Mouse (Mus musculus): ENCODE results near the gene Serf2. TPM values are rescaled to one million over a fixed set of nuclear protein-coding genes. Genes with fewer than 3 reads are reported as not detected.

The Serf2 gene
- polyA plus RNA-seq (2015; fragmentation: Nextera tagmentation; extraction: Ambion mirVana), result 369 and 420 TPM in 2 replicates

GRCm38 (mm10) chr2:121448739-121449535 lies at the start of gene Serf2:
Serf2 (plus strand) TSS chr2:121449195.

GRCm38 (mm10) chr2:121413387-121414042 lies 35.5 kb upstream of the Serf2 start, which contains the start of the genes Pdia3 and Catsper2:
Pdia3 (plus strand) TSS chr2:121413775.
Catsper2 (minus strand) TSS chr2:121413792.

GRCm38 (mm10) chr2:121444178-121444577 lies 4.8 kb upstream of the Serf2 start, which contains the start of gene Ell3:
Ell3 (minus strand) TSS chr2:121444278.

GRCm38 (mm10) chr2:121452990-121453389 lies 4.0 kb downstream of the Serf2 start, which contains the start of gene Hypk:
Hypk (plus strand) TSS chr2:121453290.

GRCm38 (mm10) chr2:121456692-121457642 lies 8.0 kb downstream of the Serf2 start, which contains the start of gene Serinc4:
Serinc4 (minus strand) TSS chr2:121456781.

GRCm38 (mm10) chr2:121473301-121474179 lies 24.5 kb downstream of the Serf2 start, which contains the start of gene Mfap1b:
Mfap1b (minus strand) TSS chr2:121474067.

GRCm38 (mm10) chr2:121505942-121506882 lies 57.2 kb downstream of the Serf2 start, which contains the start of the genes Mfap1a and Wdr76:
Mfap1a (minus strand) TSS chr2:121506665.
Wdr76 (plus strand) TSS chr2:121506723.

Small RNA genes lying within 50 kb of the gene (microRNA-seq; reads per million reads assigned to microRNA genes)
- gene Gm22953, result not detected

Other genes starting within 250 kb of the Serf2 start
- gene Trp53bp1, start 177.8 kb upstream of the Serf2 start, polyA plus RNA-seq (2015; fragmentation: Nextera tagmentation; extraction: Ambion mirVana), result 15.2 and 16.1 TPM in 2 replicates
- 5.1 and 7.2 TPM in 2 replicates for gene Map1a, start 159.6 kb upstream of the Serf2 start, polyA plus RNA-seq (2015; fragmentation: Nextera tagmentation; extraction: Ambion mirVana)
- gene Ppip5k1, start 93.8 kb upstream of the Serf2 start, polyA plus RNA-seq (2015; fragmentation: Nextera tagmentation; extraction: Ambion mirVana), result 8.2 and 8.4 TPM in 2 replicates
- 25.7 and 29.6 TPM in 2 replicates for gene Ckmt1, start 91.5 kb upstream of the Serf2 start, polyA plus RNA-seq (2015; fragmentation: Nextera tagmentation; extraction: Ambion mirVana)
- not detected in 2 replicates for gene Strc, start 62.0 kb upstream of the Serf2 start, polyA plus RNA-seq (2015; fragmentation: Nextera tagmentation; extraction: Ambion mirVana)
- gene Pdia3, start 35.4 kb upstream of the Serf2 start, polyA plus RNA-seq (2015; fragmentation: Nextera tagmentation; extraction: Ambion mirVana), result 344 and 398 TPM in 2 replicates
- 1.2 and 2.3 TPM in 2 replicates for gene Catsper2, start 35.4 kb upstream of the Serf2 start, polyA plus RNA-seq (2015; fragmentation: Nextera tagmentation; extraction: Ambion mirVana)
- 1.7 and 2.0 TPM in 2 replicates for gene Ell3, start 4.9 kb upstream of the Serf2 start, polyA plus RNA-seq (2015; fragmentation: Nextera tagmentation; extraction: Ambion mirVana)
- 64.0 and 65.0 TPM in 2 replicates for gene Hypk, start 4.1 kb downstream of the Serf2 start, polyA plus RNA-seq (2015; fragmentation: Nextera tagmentation; extraction: Ambion mirVana)
- 0.06 and 0.17 TPM in 2 replicates for gene Serinc4, start 7.6 kb downstream of the Serf2 start, polyA plus RNA-seq (2015; fragmentation: Nextera tagmentation; extraction: Ambion mirVana)
- gene Mfap1b, start 24.9 kb downstream of the Serf2 start, polyA plus RNA-seq (2015; fragmentation: Nextera tagmentation; extraction: Ambion mirVana), result 26.0 and 30.9 TPM in 2 replicates
- 12.4 and 13.6 TPM in 2 replicates for gene Mfap1a, start 57.5 kb downstream of the Serf2 start, polyA plus RNA-seq (2015; fragmentation: Nextera tagmentation; extraction: Ambion mirVana)
- 2.6 and 2.7 TPM in 2 replicates for gene Wdr76, start 57.5 kb downstream of the Serf2 start, polyA plus RNA-seq (2015; fragmentation: Nextera tagmentation; extraction: Ambion mirVana)